Mouse (Mus musculus) liver (tissue): ENCODE measurements around the gene Acvrl1.

Experiments used
- DNase-seq: peaks from one replicate; pipeline ENCODE4 v3.0.0-alpha.2; 2020; ENCODE audit warnings: mixed read lengths

The Acvrl1 gene

GRCm38 (mm10) chr15:101173421-101174211 is 45.3 kb downstream of the Acvrl1 start, which contains the start of gene Acvr1b:
TSS of gene Acvr1b (plus strand) at chr15:101174067.
- peak; percentile 91 for DNase-seq

DNA sequence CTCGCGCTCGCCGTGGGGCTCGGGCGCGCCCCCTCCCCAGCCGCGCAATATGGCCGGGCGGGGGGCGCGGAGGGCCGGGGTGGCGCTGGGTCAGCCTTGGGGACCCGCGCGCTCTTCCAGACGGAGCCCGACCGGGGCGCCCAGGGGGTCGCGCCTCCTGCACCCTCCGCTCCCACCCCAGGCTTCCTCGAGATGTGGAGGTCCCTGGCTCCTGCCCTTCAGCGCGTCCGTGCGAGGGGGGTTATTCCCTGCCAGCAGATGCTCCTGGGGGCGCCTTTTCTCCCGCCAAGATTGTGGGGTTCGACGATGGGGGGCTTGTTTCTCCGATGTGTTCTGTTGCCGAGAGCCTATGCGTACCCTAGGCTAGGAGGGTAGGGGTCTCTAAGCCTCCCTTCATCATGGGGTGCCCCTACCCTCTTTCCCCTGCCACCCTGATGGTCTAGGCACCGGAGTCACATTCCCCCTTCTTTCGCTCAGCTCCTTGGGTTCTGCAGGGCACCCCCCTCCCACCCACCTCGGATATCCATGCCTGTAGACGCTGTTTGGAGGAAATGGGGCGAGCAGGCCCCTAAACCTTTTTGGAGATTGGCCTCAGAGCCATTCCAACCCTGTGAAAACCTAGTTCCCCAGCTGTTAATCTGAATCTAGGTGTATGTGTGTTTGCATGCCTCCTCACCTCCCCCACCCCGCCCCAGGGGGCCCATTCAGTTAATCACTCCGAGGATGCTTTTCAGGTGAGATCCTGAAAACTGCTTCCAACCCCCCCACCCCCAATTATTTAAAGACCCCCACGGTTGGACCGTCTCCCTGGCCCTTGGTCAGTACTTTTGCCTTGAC is 46.2 kb downstream of the Acvrl1 start:
- DNase-seq = no peak

GRCm38 (mm10) chr15:101175131-101175460 is 46.8 kb downstream of the Acvrl1 start:
- no peak for DNase-seq

DNA sequence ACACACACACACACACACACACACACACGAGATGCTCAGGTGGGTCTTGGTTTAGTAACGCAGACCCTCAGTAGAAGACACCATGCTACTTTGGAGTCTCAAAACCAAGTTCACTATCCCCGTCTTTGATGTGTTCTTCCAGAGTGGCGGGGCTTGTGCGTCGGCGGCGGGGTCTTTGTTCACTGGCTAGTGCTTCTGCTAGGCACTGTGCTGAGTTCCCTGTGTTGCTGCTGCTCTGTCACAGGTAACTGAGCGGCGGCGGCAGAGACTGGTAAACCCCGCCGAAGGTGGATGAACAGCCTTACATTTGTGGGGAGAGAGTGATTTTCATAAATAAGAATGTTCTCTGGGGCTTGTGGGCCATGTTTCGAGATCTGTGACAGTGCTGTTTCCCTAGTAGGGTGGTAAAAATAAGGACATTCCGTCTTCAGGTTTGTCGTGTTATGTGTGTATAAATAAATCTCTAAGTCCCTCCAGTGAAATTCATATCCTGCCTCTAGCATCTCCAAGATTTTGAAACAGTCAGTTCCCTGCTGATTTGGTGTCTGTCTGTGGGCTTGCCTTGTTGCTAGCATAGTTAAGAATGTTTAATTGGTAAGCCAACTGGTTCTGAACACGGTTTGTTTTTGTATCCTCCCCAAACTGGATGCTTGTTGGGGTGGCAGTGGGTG is 47.4 kb downstream of the Acvrl1 start:
- no peak for DNase-seq

DNA sequence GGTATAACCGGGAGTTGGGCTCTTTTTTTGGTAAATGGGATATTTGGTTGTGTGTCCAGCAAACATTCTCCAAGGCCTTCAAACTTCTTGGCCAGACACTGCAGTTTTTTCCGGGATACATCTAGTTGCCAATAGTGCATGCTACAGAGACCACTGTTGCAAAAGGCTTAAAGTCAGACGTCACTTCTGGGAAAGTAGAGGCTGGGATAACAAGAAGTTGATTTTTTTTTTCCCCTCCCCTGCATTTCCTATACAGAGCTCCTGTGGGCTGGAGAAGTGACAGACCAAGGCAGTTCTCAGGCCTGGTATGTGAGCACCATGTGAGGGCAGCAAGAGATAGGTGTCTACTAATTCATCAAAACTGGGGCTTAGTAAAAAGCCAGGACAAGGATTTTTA is 48.0 kb downstream of the Acvrl1 start:
- DNase-seq = no peak

GRCm38 (mm10) chr15:101176795-101177691 is 48.7 kb downstream of the Acvrl1 start:
- peak; percentile 38 for DNase-seq

GRCm38 (mm10) chr15:101180363-101181105 is 52.2 kb downstream of the Acvrl1 start:
- no peak for DNase-seq

- DNase-seq = no peak
Observed at GRCm38 (mm10) chr15:101181106-101181466, 52.8 kb downstream of the Acvrl1 start.

GRCm38 (mm10) chr15:101181500-101181899 is 53.2 kb downstream of the Acvrl1 start:
- no peak for DNase-seq

- no peak for DNase-seq
Observed at GRCm38 (mm10) chr15:101182676-101183075, 54.4 kb downstream of the Acvrl1 start.

GRCm38 (mm10) chr15:101184300-101184699 is 56.0 kb downstream of the Acvrl1 start:
- no peak for DNase-seq

- no peak for DNase-seq
Observed at GRCm38 (mm10) chr15:101185549-101185948, 57.2 kb downstream of the Acvrl1 start.

- no peak for DNase-seq
Observed at GRCm38 (mm10) chr15:101187907-101188306, 59.6 kb downstream of the Acvrl1 start.

DNA sequence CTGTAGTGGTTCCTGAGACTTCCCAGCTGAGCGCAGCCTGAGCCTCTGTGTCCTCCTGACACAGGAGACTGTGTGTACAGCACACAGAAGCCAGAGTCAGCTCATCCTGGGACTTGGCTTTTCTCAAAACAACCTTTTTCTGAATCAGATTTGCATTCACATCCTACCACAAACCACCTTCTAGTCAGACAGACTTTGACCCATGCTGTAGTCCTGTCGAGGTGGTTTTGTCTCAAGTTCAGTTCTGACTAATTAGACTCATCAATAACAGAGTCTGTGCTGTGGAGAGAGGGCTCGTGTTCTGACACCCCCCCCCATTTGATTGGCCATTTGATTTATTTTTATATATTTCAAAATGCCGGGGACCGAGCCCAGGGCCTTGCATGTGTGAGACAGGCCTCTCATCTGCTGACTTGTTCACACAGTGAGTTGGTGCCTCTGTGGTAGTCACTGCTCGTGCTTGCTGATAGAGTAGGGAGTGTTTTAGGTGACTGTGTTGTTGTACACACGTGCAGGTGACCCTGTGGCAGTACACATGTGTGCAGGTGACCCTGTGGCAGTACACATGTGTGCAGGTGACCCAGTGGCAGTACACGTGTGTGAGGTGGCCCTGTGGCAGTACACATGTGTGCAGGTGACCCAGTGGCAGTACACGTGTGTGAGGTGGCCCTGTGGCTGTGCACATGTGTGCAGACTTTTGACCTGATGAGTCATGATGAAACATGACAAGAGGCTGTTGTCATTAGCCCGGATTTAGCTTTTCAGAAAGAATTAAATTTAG is 61.8 kb downstream of the Acvrl1 start:
- no peak for DNase-seq

DNA sequence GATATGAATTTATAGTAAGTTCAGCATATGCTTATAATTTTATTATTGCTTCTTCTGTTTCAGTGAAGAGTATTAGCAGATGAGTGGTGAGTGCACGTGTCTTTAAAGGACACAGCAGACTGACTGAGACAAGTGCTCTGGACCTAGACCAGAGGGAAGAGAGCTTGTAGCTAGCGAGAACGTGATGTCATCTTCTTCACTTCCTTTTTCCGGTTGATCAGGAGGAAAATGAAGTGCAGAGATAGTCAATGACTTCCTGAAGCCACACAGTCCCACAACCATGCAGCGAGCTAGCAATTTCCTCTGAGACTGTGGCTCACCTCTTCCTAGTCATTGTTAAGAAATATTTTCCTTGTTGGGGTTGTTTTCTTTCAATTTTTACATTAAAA is 62.4 kb downstream of the Acvrl1 start:
- DNase-seq = no peak

DNA sequence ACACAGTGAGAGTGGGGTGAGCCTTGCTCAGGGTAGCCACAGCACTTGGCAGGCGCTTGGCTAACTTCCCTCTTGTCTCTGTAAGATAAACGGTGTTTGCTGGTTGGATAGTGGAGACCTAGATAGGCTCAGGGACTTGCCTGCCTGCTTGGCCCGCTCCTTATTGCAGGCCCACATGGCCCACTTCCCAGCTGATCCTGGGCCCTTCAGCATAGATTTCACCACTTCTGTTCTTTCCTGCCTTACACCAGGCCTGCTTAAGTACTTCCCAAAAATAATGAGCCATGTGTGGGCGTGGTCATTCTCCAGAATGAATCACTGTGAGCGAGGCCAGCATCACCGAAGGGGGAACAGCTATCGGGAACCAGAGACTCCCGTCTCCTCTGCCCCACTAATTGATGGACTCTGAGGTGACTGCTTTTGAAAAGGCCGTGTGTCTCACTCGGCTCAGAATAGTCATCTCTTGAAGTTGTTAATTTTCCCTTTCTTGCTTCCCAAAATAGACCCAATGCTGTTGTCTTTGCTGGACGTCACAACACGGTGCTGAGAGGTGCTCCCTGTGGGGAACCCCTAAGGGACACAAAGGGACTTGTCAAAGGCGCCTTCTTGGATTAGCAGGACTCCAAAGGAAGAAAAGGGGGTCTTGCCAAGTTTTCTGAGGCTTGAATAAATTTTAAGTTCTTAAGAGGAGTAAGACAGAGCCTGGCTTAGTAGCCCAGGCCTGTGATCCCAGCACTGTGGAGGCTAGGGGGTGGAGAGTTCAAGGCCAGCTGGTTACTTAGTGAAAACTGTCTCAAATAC is 63.3 kb downstream of the Acvrl1 start:
- peak; percentile 13 for DNase-seq

GRCm38 (mm10) chr15:101192260-101192640 is 63.9 kb downstream of the Acvrl1 start:
- no peak for DNase-seq

- no peak for DNase-seq
Observed at GRCm38 (mm10) chr15:101192651-101193050, 64.3 kb downstream of the Acvrl1 start.

DNA sequence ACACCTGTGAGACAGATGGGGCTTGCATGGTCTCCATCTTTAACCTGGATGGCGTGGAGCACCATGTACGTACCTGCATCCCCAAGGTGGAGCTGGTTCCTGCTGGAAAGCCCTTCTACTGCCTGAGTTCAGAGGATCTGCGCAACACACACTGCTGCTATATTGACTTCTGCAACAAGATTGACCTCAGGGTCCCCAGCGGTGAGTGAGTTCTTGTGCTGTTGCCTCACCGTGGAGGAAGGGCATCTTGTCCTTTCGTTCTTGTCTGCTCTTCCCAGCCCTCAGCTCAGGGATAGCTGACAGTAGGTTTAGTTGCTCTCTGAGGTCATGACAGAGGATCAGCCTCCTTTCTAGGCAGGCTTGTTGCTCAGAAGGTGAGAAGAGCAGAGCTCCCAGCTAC is 65.6 kb downstream of the Acvrl1 start:
- no peak for DNase-seq
